Mouse (Mus musculus) liver, embryonic 14.5 days (tissue): Measurements from ENCODE around the gene Med18.

Experiments
- CTCF ChIP-seq: IDR thresholded peaks from 2 replicates; pipeline ENCODE4 v1.5.1; 2016; ENCODE audit warnings: antibody characterized with exemption, low read depth, control low read depth
- EP300 ChIP-seq: IDR thresholded peaks from 2 replicates; pipeline ENCODE4 v1.6.1; 2016; ENCODE audit warnings: antibody characterized with exemption, low read depth

DNA sequence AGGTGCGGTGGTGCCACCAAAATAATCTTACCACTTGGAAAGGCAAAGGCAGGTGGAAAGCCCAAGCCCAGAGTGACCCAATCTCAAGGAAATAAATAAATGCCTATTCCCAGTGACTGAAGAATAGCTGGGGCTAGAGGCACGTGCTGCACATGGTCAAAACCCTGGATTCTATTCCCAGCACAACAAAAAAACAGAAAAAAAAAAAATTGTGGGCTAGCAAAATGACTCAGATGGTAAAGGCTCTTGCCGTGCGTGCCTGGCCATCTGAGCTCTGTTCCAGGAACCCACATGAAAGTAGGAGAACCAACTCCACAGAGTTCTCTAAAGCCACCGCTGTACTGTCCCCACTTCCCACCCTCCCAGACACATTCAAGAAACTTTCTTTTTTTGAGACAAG, 43.2 kb downstream of the Med18 start:
- TF ChIP-seq CTCF, result no peak
- TF ChIP-seq EP300, result no peak
